In genomic region chr7:113566892-113567291, GRCm38 (mm10) we compare ENCODE assay signal across 31 mouse cellular contexts.
"Had no signal": no experiment of that assay in that cellular context is flagged by ENCODE, and none has a peak within 500 bp of the region (broad histone marks: within the 10 kb centered on the region; RNA-seq: fewer than 3 reads in every experiment).

No protein-coding gene starts in this region.

- ATAC-seq: liver, embryonic 12.5 days; liver, postnatal 0 days; lung, postnatal 0 days; midbrain, embryonic 13.5 days; midbrain, embryonic 15.5 days; midbrain, embryonic 16.5 days had no signal

- H3K9ac ChIP-seq: limb, embryonic 12.5 days; limb, embryonic 13.5 days; limb, embryonic 15.5 days; liver, embryonic 12.5 days; liver, embryonic 13.5 days; liver, embryonic 14.5 days; liver, embryonic 15.5 days; liver, postnatal 0 days; lung, embryonic 15.5 days; midbrain, embryonic 12.5 days; midbrain, embryonic 13.5 days; midbrain, embryonic 15.5 days; neural tube, embryonic 12.5 days; neural tube, embryonic 13.5 days had no signal

- H3K27me3 ChIP-seq: limb, embryonic 12.5 days; limb, embryonic 13.5 days; limb, embryonic 15.5 days; liver, embryonic 12.5 days; liver, embryonic 13.5 days; liver, embryonic 15.5 days; lung, embryonic 15.5 days; megakaryocyte, embryonic 14.5 days; midbrain, embryonic 12.5 days; midbrain, embryonic 13.5 days; midbrain, embryonic 15.5 days; neural tube, embryonic 12.5 days; neural tube, embryonic 13.5 days had no signal

- H3K4me2 ChIP-seq: limb, embryonic 12.5 days; limb, embryonic 13.5 days; limb, embryonic 15.5 days; liver, embryonic 11.5 days; liver, embryonic 12.5 days; liver, embryonic 13.5 days; liver, embryonic 15.5 days; lung, embryonic 15.5 days; midbrain, embryonic 11.5 days; midbrain, embryonic 12.5 days; midbrain, embryonic 13.5 days; midbrain, embryonic 15.5 days; neural tube, embryonic 12.5 days; neural tube, embryonic 13.5 days had no signal

- H3K9me3 ChIP-seq: limb, embryonic 10.5 days; limb, embryonic 12.5 days; limb, embryonic 13.5 days; limb, embryonic 15.5 days; liver, embryonic 12.5 days; liver, embryonic 13.5 days; liver, embryonic 15.5 days; lung, embryonic 15.5 days; megakaryocyte, embryonic 14.5 days; midbrain, embryonic 10.5 days; midbrain, embryonic 12.5 days; midbrain, embryonic 13.5 days; midbrain, embryonic 15.5 days; neural tube, embryonic 12.5 days; neural tube, embryonic 13.5 days had no signal

- H3K4me1 ChIP-seq: limb, embryonic 10.5 days; limb, embryonic 12.5 days; limb, embryonic 13.5 days; limb, embryonic 15.5 days; liver, embryonic 12.5 days; liver, embryonic 13.5 days; liver, embryonic 15.5 days; lung, embryonic 15.5 days; megakaryocyte, embryonic 14.5 days; midbrain, embryonic 10.5 days; midbrain, embryonic 12.5 days; midbrain, embryonic 13.5 days; midbrain, embryonic 15.5 days; neural tube, embryonic 12.5 days; neural tube, embryonic 13.5 days had no signal

- DNase-seq: left cerebral cortex, postnatal 4 days; liver; liver, embryonic 13.5 days; liver, postnatal 0 days; lung, adult 18-20 months; lung, postnatal 10 days; lung, postnatal 14 days; lung, postnatal 36 days; lung, postnatal 4 days; midbrain, embryonic 14.5 days had no signal

- H3K27ac ChIP-seq: limb, embryonic 10.5 days; limb, embryonic 12.5 days; limb, embryonic 13.5 days; limb, embryonic 15.5 days; liver, embryonic 12.5 days; liver, embryonic 13.5 days; liver, embryonic 14.5 days; liver, embryonic 15.5 days; lung, embryonic 15.5 days; macrophage; midbrain, embryonic 10.5 days; midbrain, embryonic 12.5 days; midbrain, embryonic 13.5 days; midbrain, embryonic 15.5 days; neural tube, embryonic 12.5 days; neural tube, embryonic 13.5 days had no signal

- H3K4me3 ChIP-seq: limb, embryonic 10.5 days; limb, embryonic 12.5 days; limb, embryonic 13.5 days; limb, embryonic 15.5 days; liver, embryonic 12.5 days; liver, embryonic 13.5 days; liver, embryonic 15.5 days; lung, embryonic 15.5 days; megakaryocyte, embryonic 14.5 days; midbrain, embryonic 10.5 days; midbrain, embryonic 12.5 days; midbrain, embryonic 13.5 days; midbrain, embryonic 15.5 days; myocyte; neural tube, embryonic 12.5 days; neural tube, embryonic 13.5 days had no signal
